Mouse (Mus musculus): ENCODE results near the gene Ifngr1. TPM values are rescaled to one million over a fixed set of nuclear protein-coding genes. Genes with fewer than 3 reads are reported as not detected.

Gene Ifngr1
- polyA plus RNA-seq, 1 experiment, result 15.6 TPM

DNA sequence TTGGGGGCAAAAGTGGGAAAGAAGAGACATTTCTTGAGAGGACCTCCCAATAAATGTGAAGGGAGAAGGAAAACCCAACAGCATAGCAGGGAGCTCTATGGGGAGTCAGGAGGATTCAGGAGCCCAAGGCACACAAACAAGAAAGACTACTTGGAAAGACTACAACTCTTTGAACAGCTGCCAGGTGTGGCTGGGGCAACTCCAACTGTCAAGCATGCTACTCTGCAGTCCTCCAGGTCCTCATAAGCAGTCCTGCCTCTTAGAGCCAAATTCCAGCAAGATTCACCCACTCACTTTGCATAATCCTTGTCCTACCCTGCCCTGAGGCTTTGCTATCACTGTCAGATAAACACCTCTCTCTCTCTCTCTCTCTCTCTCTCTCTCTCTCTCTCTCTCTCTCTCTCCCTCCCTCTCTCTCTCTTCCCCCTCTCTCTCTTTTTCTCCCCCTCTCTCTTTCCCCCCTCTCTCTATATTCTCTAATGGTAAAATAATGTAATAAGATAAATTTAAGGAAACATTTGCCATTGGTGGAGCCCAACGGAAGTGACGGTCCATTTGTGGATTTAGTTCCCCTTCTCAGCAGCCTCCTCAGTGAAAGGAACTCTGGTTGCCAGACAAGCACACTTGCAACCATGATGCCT lies 29.8 kb downstream of the Ifngr1 start, which contains the start of gene Il22ra2:
Gene Il22ra2 (plus strand): TSS at position 591 of the 641 bp plus-strand sequence.
- Histone ChIP-seq H3K36me3 (ENCODE audit: control insufficient read depth, insufficient read depth) (no peaks in the 10 kb centered on the region), H3K27me3 (ENCODE audit: control insufficient read depth, insufficient read depth, insufficient read length) (peaks cover 3% of the 10 kb centered on the region), H3ac (ENCODE audit: control insufficient read depth, insufficient read length) (no peak within 1 kb of the TSS), H3K4me2 (ENCODE audit: low read depth) (no peak within 1 kb of the TSS), H3K4me3 (no peak within 1 kb of the TSS), H3K79me2 (ENCODE audit: control insufficient read depth, insufficient read depth) (no peaks in the 10 kb centered on the region)
- no peak for TF ChIP-seq E2F4 (IDR thresholded peaks at IDR 0.05; ENCODE audit: insufficient read depth)

DNA sequence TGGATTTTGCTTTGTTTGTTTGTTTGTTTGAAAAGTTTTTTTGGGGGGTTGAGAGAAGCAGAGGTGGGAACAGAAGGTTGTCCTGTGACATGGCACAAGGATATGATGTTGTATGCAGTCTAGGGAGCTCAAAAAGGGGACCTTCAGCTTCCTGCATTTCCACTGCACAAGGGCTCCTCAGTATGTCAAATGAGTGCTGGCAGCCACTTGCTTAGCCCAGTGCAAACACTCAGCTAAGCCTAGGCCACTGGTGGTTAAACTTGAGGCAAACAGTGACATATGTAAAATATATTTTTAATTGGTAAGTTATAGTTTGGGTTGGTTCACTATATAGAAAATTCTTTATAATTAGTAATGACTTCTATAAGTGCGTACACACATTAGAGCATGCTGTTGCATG lies 32.9 kb downstream of the Ifngr1 start:
- Histone ChIP-seq H3K4me3 (no peak overlapping the region), H3K4me2 (ENCODE audit: low read depth) (no peak overlapping the region), H3ac (ENCODE audit: control insufficient read depth, insufficient read length) (no peak overlapping the region), H3K79me2 (ENCODE audit: control insufficient read depth, insufficient read depth) (no peaks in the 10 kb centered on the region), H3K36me3 (ENCODE audit: control insufficient read depth, insufficient read depth) (no peaks in the 10 kb centered on the region), H3K27me3 (ENCODE audit: control insufficient read depth, insufficient read depth, insufficient read length) (peaks cover 4% of the 10 kb centered on the region)
- TF ChIP-seq MYOD1 (IDR thresholded peaks at IDR 0.05; ENCODE audit: control insufficient read depth in 1 of 3, insufficient read length in 2 of 3, low read depth in 2 of 3) (no peak), TCF3 (IDR thresholded peaks at IDR 0.05; ENCODE audit: insufficient read length, low read depth) (no peak), REST (IDR thresholded peaks at IDR 0.05; ENCODE audit: insufficient read depth, insufficient read length) (no peak), CEBPB (IDR thresholded peaks at IDR 0.05; ENCODE audit: insufficient read depth, poor library complexity, severe bottlenecking) (no peak), TCF12 (IDR thresholded peaks at IDR 0.05; ENCODE audit: insufficient read depth, poor library complexity, severe bottlenecking) (no peak), SRF (IDR thresholded peaks at IDR 0.05; ENCODE audit: control insufficient read depth, insufficient read length, low read depth) (no peak), POLR2A (IDR thresholded peaks at IDR 0.05; ENCODE audit: insufficient read length, low read depth) (no peak), E2F4 (IDR thresholded peaks at IDR 0.05; ENCODE audit: insufficient read depth) (no peak)

DNA sequence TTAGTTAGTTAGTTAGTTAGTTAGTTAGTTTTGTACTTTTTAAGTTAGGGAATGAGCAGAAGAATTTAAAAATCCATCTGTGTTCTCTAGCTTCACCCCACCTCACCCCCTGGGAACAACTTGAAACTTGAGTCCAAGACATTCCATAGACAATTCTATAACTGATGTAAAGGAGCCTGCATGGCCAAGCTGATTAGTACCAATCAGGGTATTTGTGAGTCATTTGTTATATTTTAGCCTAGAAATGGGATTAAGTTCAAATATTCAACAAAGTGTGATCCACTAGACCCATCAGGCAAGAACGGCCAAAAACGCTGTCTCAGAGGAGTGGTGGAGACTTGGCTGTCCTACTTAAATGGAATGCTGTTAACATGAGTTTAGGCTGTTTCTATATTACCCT lies 35.6 kb downstream of the Ifngr1 start:
- Histone ChIP-seq H3K4me3 (no peak overlapping the region), H3ac (ENCODE audit: control insufficient read depth, insufficient read length) (no peak overlapping the region), H3K4me2 (ENCODE audit: low read depth) (no peak overlapping the region), H3K79me2 (ENCODE audit: control insufficient read depth, insufficient read depth) (no peaks in the 10 kb centered on the region), H3K36me3 (ENCODE audit: control insufficient read depth, insufficient read depth) (no peaks in the 10 kb centered on the region), H3K27me3 (ENCODE audit: control insufficient read depth, insufficient read depth, insufficient read length) (peaks cover 7% of the 10 kb centered on the region)
- TF ChIP-seq MAX (IDR thresholded peaks at IDR 0.05; ENCODE audit: low read depth), result no peak
- TF ChIP-seq TCF3 (IDR thresholded peaks at IDR 0.05; ENCODE audit: insufficient read length, low read depth), result no peak
- no peak for TF ChIP-seq CEBPB (IDR thresholded peaks at IDR 0.05; ENCODE audit: insufficient read depth, poor library complexity, severe bottlenecking)
- no peak for TF ChIP-seq REST (IDR thresholded peaks at IDR 0.05; ENCODE audit: insufficient read depth, insufficient read length)
- no peak for TF ChIP-seq POLR2AphosphoS2 (IDR thresholded peaks at IDR 0.05; ENCODE audit: insufficient read length, low read depth)
- TF ChIP-seq MYOD1 (IDR thresholded peaks at IDR 0.05; ENCODE audit: control insufficient read depth in 1 of 3, insufficient read length in 2 of 3, low read depth in 2 of 3), result no peak
- no peak for TF ChIP-seq MYOG (IDR thresholded peaks at IDR 0.05; ENCODE audit: control insufficient read depth in 1 of 3, insufficient read depth in 1 of 3, insufficient read length in 2 of 3, low read depth in 2 of 3)
- no peak for TF ChIP-seq USF1 (IDR thresholded peaks at IDR 0.05; ENCODE audit: low read depth)
- no peak for TF ChIP-seq E2F4 (IDR thresholded peaks at IDR 0.05; ENCODE audit: insufficient read depth)
- TF ChIP-seq POLR2A (IDR thresholded peaks at IDR 0.05; ENCODE audit: insufficient read length, low read depth), result no peak

DNA sequence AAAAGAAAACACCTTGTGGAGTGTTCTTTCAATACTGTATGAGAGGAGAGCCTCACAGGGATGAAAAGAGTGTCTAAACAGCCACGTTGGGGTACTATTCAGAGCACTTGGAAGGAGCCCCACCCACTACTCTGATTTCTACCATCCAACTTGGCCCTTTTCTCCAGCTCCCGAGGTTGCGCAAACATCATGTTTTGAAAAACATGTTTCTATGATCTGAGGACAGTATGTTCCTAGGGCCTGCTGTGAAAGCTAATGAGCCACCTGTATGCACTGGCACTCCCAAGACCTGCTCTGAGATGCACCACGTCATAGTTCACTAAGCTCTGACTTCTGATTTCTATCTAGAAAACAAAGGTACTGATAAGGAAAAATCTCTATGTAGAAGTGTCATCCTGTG lies 36.0 kb downstream of the Ifngr1 start:
- Histone ChIP-seq H3K36me3 (ENCODE audit: control insufficient read depth, insufficient read depth) (no peaks in the 10 kb centered on the region), H3K4me2 (ENCODE audit: low read depth) (no peak overlapping the region), H3K4me3 (no peak overlapping the region), H3K27me3 (ENCODE audit: control insufficient read depth, insufficient read depth, insufficient read length) (peaks cover 7% of the 10 kb centered on the region), H3ac (ENCODE audit: control insufficient read depth, insufficient read length) (no peak overlapping the region), H3K79me2 (ENCODE audit: control insufficient read depth, insufficient read depth) (no peaks in the 10 kb centered on the region)
- TF ChIP-seq MYOD1 (IDR thresholded peaks at IDR 0.05; ENCODE audit: control insufficient read depth in 1 of 3, insufficient read length in 2 of 3, low read depth in 2 of 3) (no peak), POLR2A (IDR thresholded peaks at IDR 0.05; ENCODE audit: insufficient read length, low read depth) (no peak), MYOG (IDR thresholded peaks at IDR 0.05; ENCODE audit: control insufficient read depth in 1 of 3, insufficient read depth in 1 of 3, insufficient read length in 2 of 3, low read depth in 2 of 3) (no peak), SRF (IDR thresholded peaks at IDR 0.05; ENCODE audit: control insufficient read depth, insufficient read length, low read depth) (no peak), CEBPB (IDR thresholded peaks at IDR 0.05; ENCODE audit: insufficient read depth, poor library complexity, severe bottlenecking) (no peak), MAX (IDR thresholded peaks at IDR 0.05; ENCODE audit: low read depth) (no peak), E2F4 (IDR thresholded peaks at IDR 0.05; ENCODE audit: insufficient read depth) (no peak)

DNA sequence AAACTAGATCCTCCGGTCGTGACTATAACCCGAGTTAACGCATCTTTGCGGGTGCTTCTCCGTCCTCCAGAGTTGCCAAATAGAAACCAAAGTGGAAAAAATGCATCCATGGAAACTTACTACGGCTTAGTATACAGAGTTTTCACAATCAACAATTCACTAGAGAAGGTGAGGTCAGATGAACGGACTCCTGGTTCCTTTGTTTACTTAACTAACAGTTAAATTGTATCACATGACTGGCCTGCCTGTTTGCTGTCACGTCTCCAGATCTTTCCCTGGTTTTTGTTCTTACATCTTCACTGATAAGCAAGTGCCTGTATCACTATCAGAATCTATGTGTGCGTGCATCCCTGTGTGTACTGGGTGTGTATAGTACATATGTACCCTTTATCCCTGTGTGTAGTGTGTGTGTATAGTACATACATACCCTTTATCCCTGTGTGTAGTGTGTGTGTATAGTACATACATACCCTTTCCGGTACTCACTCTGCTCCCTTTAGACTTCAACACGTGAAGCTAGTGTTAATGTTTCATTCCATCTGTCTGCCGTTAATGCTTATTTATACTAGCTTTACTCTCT lies 40.0 kb downstream of the Ifngr1 start:
- no peak overlapping the region for H3K4me2 ChIP-seq (ENCODE audit: low read depth)
- no peak overlapping the region for H3K4me3 ChIP-seq
- H3K27me3 ChIP-seq (ENCODE audit: control insufficient read depth, insufficient read depth, insufficient read length), result peaks cover 4% of the 10 kb centered on the region
- no peak overlapping the region for H3ac ChIP-seq (ENCODE audit: control insufficient read depth, insufficient read length)
- TF ChIP-seq POLR2A (IDR thresholded peaks at IDR 0.05; ENCODE audit: insufficient read length, low read depth), result no peak
- no peak for TF ChIP-seq TCF12 (IDR thresholded peaks at IDR 0.05; ENCODE audit: insufficient read depth, poor library complexity, severe bottlenecking)
- no peak for TF ChIP-seq TCF3 (IDR thresholded peaks at IDR 0.05; ENCODE audit: insufficient read length, low read depth)
- TF ChIP-seq USF1 (IDR thresholded peaks at IDR 0.05; ENCODE audit: low read depth), result no peak
- no peak for TF ChIP-seq MYOD1 (IDR thresholded peaks at IDR 0.05; ENCODE audit: control insufficient read depth in 1 of 3, insufficient read length in 2 of 3, low read depth in 2 of 3)
- TF ChIP-seq MAX (IDR thresholded peaks at IDR 0.05; ENCODE audit: low read depth), result no peak
- TF ChIP-seq REST (IDR thresholded peaks at IDR 0.05; ENCODE audit: insufficient read depth, insufficient read length), result no peak
- TF ChIP-seq E2F4 (IDR thresholded peaks at IDR 0.05; ENCODE audit: insufficient read depth), result no peak
- no peak for TF ChIP-seq SRF (IDR thresholded peaks at IDR 0.05; ENCODE audit: control insufficient read depth, insufficient read length, low read depth)
- no peak for TF ChIP-seq MYOG (IDR thresholded peaks at IDR 0.05; ENCODE audit: control insufficient read depth in 1 of 3, insufficient read depth in 1 of 3, insufficient read length in 2 of 3, low read depth in 2 of 3)
- TF ChIP-seq CEBPB (IDR thresholded peaks at IDR 0.05; ENCODE audit: insufficient read depth, poor library complexity, severe bottlenecking), result no peak
- no peak for TF ChIP-seq POLR2AphosphoS2 (IDR thresholded peaks at IDR 0.05; ENCODE audit: insufficient read length, low read depth)
- no peaks in the 10 kb centered on the region for H3K79me2 ChIP-seq (ENCODE audit: control insufficient read depth, insufficient read depth)
- H3K36me3 ChIP-seq (ENCODE audit: control insufficient read depth, insufficient read depth), result no peaks in the 10 kb centered on the region
